Comparison of ENCODE assay signal across 8 mouse cellular contexts in the genomic region with DNA sequence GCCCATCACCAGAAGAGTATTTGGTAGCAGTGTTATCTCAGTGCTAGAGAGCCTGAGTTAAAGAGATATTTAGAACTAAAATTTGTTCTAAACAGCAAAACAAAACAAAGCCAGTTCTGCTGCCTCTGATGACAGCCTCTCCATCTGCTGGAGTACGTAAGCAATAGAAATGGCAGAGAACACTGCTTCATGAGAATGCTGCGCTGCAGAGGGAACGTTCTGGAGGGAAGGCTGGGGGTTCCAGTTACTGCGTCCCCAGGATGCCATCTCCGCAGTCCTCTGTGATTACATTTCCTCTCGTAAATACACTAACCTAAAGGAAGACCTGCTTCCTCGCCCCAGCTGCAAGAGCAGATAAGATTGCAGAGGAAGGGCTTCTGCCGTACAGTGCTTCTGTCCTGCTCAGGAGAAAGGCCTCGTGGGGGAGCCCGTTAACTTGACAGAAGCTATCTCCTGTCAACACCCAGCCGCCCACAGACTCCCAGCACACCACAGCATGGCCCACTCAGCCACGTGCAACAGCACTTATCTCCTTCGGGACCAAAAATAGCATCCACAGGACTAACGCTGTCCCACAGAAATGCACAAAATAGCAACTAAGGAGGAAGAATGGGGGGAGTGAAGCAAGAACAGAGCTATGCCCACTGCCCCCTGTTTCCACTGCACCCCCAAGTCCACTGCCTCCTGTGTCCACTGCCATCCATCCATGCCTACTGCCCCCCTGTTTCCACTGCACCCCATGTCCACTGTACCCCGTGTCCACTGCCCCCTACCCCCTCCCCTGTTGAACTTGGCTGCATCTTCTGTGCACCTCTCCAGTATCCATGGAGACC. TPM values are rescaled to one million over a fixed set of nuclear protein-coding genes. Genes with fewer than 3 reads are reported as not detected.
A peak's percentile ranks its signal among the peaks of the same experiment; 100 is the strongest.
DNase-seq lines count a peak whose midpoint lies in the region; ATAC-seq lines count a peak whose summit lies in the region.

No protein-coding gene starts in this region.

- H3K27ac ChIP-seq in lung, embryonic 15.5 days: peak overlapping the region; percentile 37; the same call in 1 of the 2 replicates

- peaks cover 32% of the 10 kb centered on the region for H3K4me1 ChIP-seq in lung, embryonic 15.5 days

- peak; percentile 47; the same call in 1 of the 2 replicates for ATAC-seq in lung, embryonic 15.5 days (ENCODE audit: borderline replicate concordance, extremely low read depth, low FRiP score, low TSS enrichment)
- no peak for ATAC-seq in inflammation-experienced regulatory T-cells, adult 6 months
- ATAC-seq in erythroblast, adult 5-6 weeks (replicated peaks; ENCODE audit: low FRiP score, poor library complexity, severe bottlenecking): no peak

- no peaks in the 10 kb centered on the region for H3K27me3 ChIP-seq in lung, embryonic 15.5 days

- peaks cover 38% of the 10 kb centered on the region for H3K36me3 ChIP-seq in lung, embryonic 15.5 days

- 38% methylated on average over 15 of the region's 15 CpGs for WGBS in lung, embryonic 15.5 days

- DNase-seq in lung, postnatal 25 days (ENCODE audit: low spot score): no peak
- DNase-seq in heart, adult 9 months (ENCODE audit: low spot score in 2 of 2): peak; percentile 49 to 69
- peak; percentile 84 to 90 for DNase-seq in left cerebral cortex, adult 18-20 months (ENCODE audit: low spot score in 2 of 2)
- peak; percentile 88 to 93 for DNase-seq in right cerebral cortex, postnatal 10 days (ENCODE audit: low spot score in 2 of 2)
- no peak for DNase-seq in urinary bladder, adult 2 months (ENCODE audit: low spot score)

- no peak overlapping the region for H3K4me2 ChIP-seq in lung, embryonic 15.5 days

- H3K9ac ChIP-seq in lung, embryonic 15.5 days: no peak overlapping the region

- H3K4me3 ChIP-seq in lung, embryonic 15.5 days: no peak overlapping the region

- H3K9me3 ChIP-seq in lung, embryonic 15.5 days: no peaks in the 10 kb centered on the region

RNA-seq across cellular contexts. Expression of a gene that starts 28.3 kb away (rescaled TPM):
- polyA plus RNA-seq in lung, embryonic 15.5 days (2015; fragmentation: Nextera tagmentation; extraction: Ambion mirVana): 0.16 and 0.30 TPM in 2 replicates
- 10 to 100 TPM; 24.8 to 27.9 TPM for total RNA-seq in left cerebral cortex, adult 18-20 months (2021)
- polyA plus RNA-seq in inflammation-experienced regulatory T-cells, adult 6 months (2017; shearing (Covaris generic)): not detected
- polyA plus RNA-seq in urinary bladder, adult 2 months (2012; rRNA removed): 0.08 and 0.13 TPM in 2 replicates
- not detected in 2 replicates for total RNA-seq in erythroblast, adult 5-6 weeks (2015; ENCODE audit: low replicate concordance)
- not detected in 2 replicates for total RNA-seq in erythroblast, adult 5-6 weeks (2017; ENCODE audit: low replicate concordance)

RNA-seq across cellular contexts. Expression of a gene that starts 33.2 kb away (rescaled TPM):
- 14.5 and 15.1 TPM in 2 replicates for polyA plus RNA-seq in lung, embryonic 15.5 days (2015; fragmentation: Nextera tagmentation; extraction: Ambion mirVana)
- total RNA-seq in left cerebral cortex, adult 18-20 months (2021): 1 to 10 TPM in 1 of 2 experiments, under 1 TPM in 1; 0.42 to 1.3 TPM
- polyA plus RNA-seq in inflammation-experienced regulatory T-cells, adult 6 months (2017; shearing (Covaris generic)): 1 to 10 TPM; 3.2 to 8.4 (median 6.1) TPM
- 0.80 and 0.99 TPM in 2 replicates for polyA plus RNA-seq in urinary bladder, adult 2 months (2012; rRNA removed)
- 2.3 and 6.5 TPM in 2 replicates for total RNA-seq in erythroblast, adult 5-6 weeks (2015; ENCODE audit: low replicate concordance)
- 11.6 and 11.8 TPM in 2 replicates for total RNA-seq in erythroblast, adult 5-6 weeks (2017; ENCODE audit: low replicate concordance)

Comparison
In these comparisons a context has a peak if more than half of its experiments do, and no peak if none do; other contexts are left out.
1. DNase-seq: peak in heart, adult 9 months (2 of 2), left cerebral cortex, adult 18-20 months (2 of 2) and right cerebral cortex, postnatal 10 days (2 of 2); none in lung, postnatal 25 days (single experiment) and urinary bladder, adult 2 months (single experiment).